Mouse (Mus musculus) embryonic facial prominence, embryonic 11.5 days (tissue): ENCODE measurements at regions not wholly inside any gene's neighbourhood (a gene's known extent, or its start where the extent isn't known, plus 50 kb on each side); places are given as distances from the start of the nearest gene placed in this dataset.

Source experiments
- ATAC-seq: fragments of 200-750 bp; cut with Nextera tagmentation; replicated peaks from 2 replicates; pipeline ENCODE4 v1.8.0; 2017; ENCODE audit warnings: low read depth; ENCODE audit not compliant: insufficient number of reproducible peaks, low FRiP score, low TSS enrichment
- DNase-seq: peaks from one replicate; pipeline ENCODE4 v3.0.0-alpha.2; 2015; ENCODE audit warnings: low spot score
- H3K27ac ChIP-seq: fragments of 300-500 bp; sonication (generic); replicated peaks from 2 replicates; pipeline ENCODE4 v1.5.1; 2014; ENCODE audit warnings: mild to moderate bottlenecking, low read depth, low read length, control low read depth
- H3K27me3 ChIP-seq: fragments of 300-500 bp; sonication (generic); 2 replicates; pipeline ENCODE4 v1.6.1; 2014; ENCODE audit warnings: mild to moderate bottlenecking, low read length, moderate library complexity, mixed read lengths; ENCODE audit not compliant: control insufficient read depth, insufficient read depth
- H3K36me3 ChIP-seq: fragments of 300-500 bp; sonication (generic); replicated peaks from 2 replicates; pipeline ENCODE4 v1.6.1; 2014; ENCODE audit warnings: low read depth, mild to moderate bottlenecking, low read length, moderate library complexity, mixed read lengths; ENCODE audit not compliant: control insufficient read depth, insufficient read depth
- H3K4me1 ChIP-seq: fragments of 300-500 bp; sonication (generic); 2 replicates; pipeline ENCODE4 v1.6.1; 2014; ENCODE audit warnings: low read length, mixed read lengths; ENCODE audit not compliant: control insufficient read depth, insufficient read depth
- H3K4me2 ChIP-seq: fragments of 300-500 bp; sonication (generic); 2 replicates; pipeline ENCODE4 v1.6.1; 2014; ENCODE audit warnings: low read depth, mild to moderate bottlenecking, control low read depth, low read length, moderate library complexity
- H3K4me3 ChIP-seq: fragments of 300-500 bp; sonication (generic); 2 replicates; pipeline ENCODE4 v1.5.1; 2014; ENCODE audit warnings: low read depth, low read length, control low read depth
- H3K9ac ChIP-seq: fragments of 300-500 bp; sonication (generic); replicated peaks from 2 replicates; pipeline ENCODE4 v1.6.1; 2014; ENCODE audit warnings: mild to moderate bottlenecking, control low read depth, low read length
- H3K9me3 ChIP-seq: fragments of 300-500 bp; sonication (generic); replicated peaks from 2 replicates; pipeline ENCODE4 v1.6.1; 2016; ENCODE audit warnings: mild to moderate bottlenecking, low read length, inconsistent platforms, mixed read lengths; ENCODE audit not compliant: control insufficient read depth
- whole genome bisulfite sequencing: fragments of 180-500 bp; shearing (Covaris S2); extraction: QIAGEN DNeasy Blood & Tissue Kit; methylation state at CpG from one replicate; pipeline ENCODE4 v1.1.7; 2014; 5-methylcytosine and 5-hydroxymethylcytosine counted together

DNA sequence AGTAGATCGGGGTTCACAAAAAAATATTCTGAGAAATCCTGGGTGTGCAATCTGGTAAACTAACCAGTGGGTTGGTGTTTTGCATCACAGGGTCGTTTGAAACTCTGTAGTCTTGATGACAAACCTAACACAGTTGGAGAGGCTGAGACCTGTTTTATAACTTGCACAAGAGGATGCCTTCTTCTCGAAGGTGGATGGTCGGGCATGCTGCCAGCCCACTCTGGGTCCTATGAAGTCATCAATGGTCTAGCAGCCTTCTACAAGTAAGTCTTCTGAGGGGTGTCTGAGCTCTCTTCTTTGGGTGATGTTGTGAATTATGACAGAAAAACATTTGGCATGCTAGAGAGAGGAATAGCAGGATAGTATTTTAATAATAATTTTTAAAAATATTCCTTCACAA is 123.6 kb upstream of the Tut7 start:
- WGBS = 81% methylated on average over 4 of the region's 4 CpGs
- Histone ChIP-seq H3K36me3 (no peaks in the 10 kb centered on the region), H3K27me3 (no peaks in the 10 kb centered on the region), H3K4me1 (no peaks in the 10 kb centered on the region), H3K27ac (no peak overlapping the region), H3K9me3 (no peaks in the 10 kb centered on the region), H3K4me3 (no peak overlapping the region), H3K4me2 (no peak overlapping the region), H3K9ac (no peak overlapping the region)
- no peak for ATAC-seq
- no peak for DNase-seq

GRCm38 (mm10) chr13:59945631-59946030 is 122.7 kb upstream of the Tut7 start:
- Histone ChIP-seq H3K36me3 (no peaks in the 10 kb centered on the region), H3K4me1 (no peaks in the 10 kb centered on the region), H3K4me3 (no peak overlapping the region), H3K4me2 (no peak overlapping the region), H3K27ac (no peak overlapping the region), H3K9me3 (no peaks in the 10 kb centered on the region), H3K27me3 (no peaks in the 10 kb centered on the region), H3K9ac (no peak overlapping the region)
- no peak for DNase-seq
- WGBS = 97% methylated on average over 1 of the region's 1 CpGs
- no peak for ATAC-seq

- Histone ChIP-seq H3K27ac (no peak overlapping the region), H3K4me3 (no peak overlapping the region), H3K27me3 (no peaks in the 10 kb centered on the region), H3K4me1 (no peaks in the 10 kb centered on the region), H3K9me3 (no peaks in the 10 kb centered on the region), H3K4me2 (no peak overlapping the region), H3K36me3 (no peaks in the 10 kb centered on the region), H3K9ac (no peak overlapping the region)
- DNase-seq (no peak), ATAC-seq (no peak)
- 46% methylated on average over 5 of the region's 5 CpGs for WGBS
These were observed 120.7 kb upstream of the Tut7 start for GRCm38 (mm10) chr13:59943602-59944140.

DNA sequence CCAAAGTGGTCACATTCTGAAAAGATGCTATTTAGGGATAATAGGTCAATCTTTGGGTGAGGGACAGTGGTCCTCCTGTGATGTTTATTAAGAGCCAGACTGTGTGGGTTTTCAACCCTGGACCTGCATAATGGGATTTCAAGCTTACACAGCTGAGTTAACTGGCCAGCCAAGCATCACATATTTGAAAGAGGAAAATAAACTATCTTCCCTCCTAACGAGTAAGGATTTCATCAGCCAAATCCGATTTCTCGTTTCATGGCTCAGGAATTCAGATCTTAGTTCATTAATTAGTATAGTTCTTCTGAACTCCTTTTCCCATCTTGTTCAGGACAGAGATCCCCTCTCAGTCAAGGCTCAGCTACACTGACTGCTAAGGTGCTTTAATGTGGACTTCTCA is 120.1 kb upstream of the Tut7 start:
- no peaks in the 10 kb centered on the region for H3K27me3 ChIP-seq
- no peak overlapping the region for H3K4me3 ChIP-seq
- no peak overlapping the region for H3K27ac ChIP-seq
- no peaks in the 10 kb centered on the region for H3K4me1 ChIP-seq
- H3K4me2 ChIP-seq = no peak overlapping the region
- no peaks in the 10 kb centered on the region for H3K36me3 ChIP-seq
- H3K9ac ChIP-seq = no peak overlapping the region
- H3K9me3 ChIP-seq = no peaks in the 10 kb centered on the region
- 74% methylated on average over 3 of the region's 3 CpGs for WGBS
- ATAC-seq (no peak), DNase-seq (no peak)

DNA sequence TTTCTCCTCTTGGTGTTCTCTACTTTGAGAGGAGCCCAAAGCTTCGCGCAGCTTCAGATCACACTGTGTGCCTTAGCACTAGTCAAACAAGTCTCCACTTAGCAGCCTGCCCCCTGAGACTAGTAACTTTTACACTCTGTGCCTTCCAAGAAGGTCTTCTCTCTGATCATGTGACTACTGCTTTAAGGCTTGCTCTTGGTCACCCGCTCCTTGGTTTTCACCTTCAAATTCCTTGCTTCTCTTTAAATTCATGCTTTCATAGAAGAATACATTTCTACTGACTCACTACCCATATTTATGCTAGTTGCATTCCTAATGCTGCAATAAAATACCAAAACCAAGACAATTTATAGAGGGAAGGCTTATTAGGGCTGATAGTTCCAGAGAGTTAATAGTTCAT is 118.6 kb upstream of the Tut7 start:
- no peak overlapping the region; the same call in 1 of the 2 replicates for H3K4me2 ChIP-seq

DNA sequence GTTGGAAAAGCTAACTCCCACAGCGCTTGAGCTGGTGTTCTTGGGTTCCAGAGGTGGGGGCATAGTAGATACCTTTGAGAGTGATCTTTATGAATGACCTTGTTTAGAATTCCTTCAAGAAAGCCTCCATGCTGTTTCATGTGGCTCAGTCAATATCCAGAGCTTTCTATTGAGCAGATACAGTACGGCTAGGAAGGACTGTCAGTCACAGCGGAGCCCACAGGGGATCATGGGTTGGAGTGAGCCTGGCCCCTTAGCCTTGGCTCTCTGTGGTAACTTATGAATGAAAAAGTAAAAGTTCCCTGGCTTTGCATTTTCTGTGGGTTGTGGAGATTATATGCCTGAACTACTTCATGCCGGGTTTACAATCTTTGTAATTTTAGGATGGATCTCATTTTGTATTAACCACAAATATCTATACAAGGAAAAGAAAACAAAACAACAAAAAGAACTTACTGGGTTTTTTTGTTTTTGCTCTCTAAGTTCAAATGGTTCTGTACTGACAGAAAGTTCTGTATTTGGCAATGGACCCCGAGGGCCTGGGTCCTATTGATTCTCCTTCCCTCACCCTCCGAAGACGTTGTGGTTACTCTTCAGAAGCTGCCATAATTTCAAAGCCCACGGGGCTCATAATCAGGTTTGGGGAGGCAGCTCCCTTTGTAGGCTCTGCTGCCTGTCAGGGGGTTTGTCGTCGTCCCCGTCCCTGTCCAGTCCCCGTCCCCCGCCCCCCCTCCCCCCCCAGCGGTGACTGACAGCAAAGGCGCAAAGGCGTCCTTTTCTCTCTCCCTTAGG is 117.7 kb upstream of the Tut7 start:
- Histone ChIP-seq H3K36me3 (no peaks in the 10 kb centered on the region), H3K27me3 (no peaks in the 10 kb centered on the region), H3K9ac (no peak overlapping the region), H3K4me3 (no peak overlapping the region), H3K27ac (no peak overlapping the region), H3K4me1 (no peaks in the 10 kb centered on the region), H3K9me3 (no peaks in the 10 kb centered on the region), H3K4me2 (peak overlapping the region; percentile 5; the same call in 1 of the 2 replicates)
- no peak for DNase-seq
- no peak for ATAC-seq
- WGBS = 27% methylated on average over 16 of the region's 16 CpGs

More for the DNA sequence above, 118.6 kb upstream of the Tut7 start:
- H3K27me3 ChIP-seq = no peaks in the 10 kb centered on the region
- H3K9me3 ChIP-seq = no peaks in the 10 kb centered on the region
- H3K4me1 ChIP-seq = no peaks in the 10 kb centered on the region
- no peak overlapping the region for H3K9ac ChIP-seq
- ATAC-seq = no peak
- no peak for DNase-seq
- H3K4me3 ChIP-seq = no peak overlapping the region
- no peak overlapping the region for H3K27ac ChIP-seq
- WGBS = 66% methylated on average over 3 of the region's 3 CpGs
- no peaks in the 10 kb centered on the region for H3K36me3 ChIP-seq

DNA sequence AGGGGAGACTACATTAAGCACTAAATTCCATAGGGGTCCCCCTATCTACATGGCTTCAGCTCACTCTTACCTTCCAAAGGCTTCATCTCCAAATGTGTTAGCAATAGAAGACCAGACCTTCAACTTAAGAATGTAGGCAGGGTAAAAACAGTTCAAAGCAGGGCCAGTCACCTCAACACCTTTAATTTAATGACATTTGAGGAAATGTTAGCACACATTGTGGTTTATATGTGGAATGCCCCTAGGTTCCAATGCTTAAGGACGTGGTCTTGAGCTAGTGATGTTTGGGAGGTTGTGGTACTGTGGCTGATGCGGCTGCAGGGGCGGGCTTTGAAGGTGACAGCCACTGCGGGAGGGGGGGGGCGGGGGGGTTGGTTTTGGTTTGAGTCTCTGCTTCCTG is 116.9 kb upstream of the Tut7 start:
- WGBS = 55% methylated on average over 5 of the region's 5 CpGs
- DNase-seq (no peak), ATAC-seq (no peak)
- H3K27ac ChIP-seq = no peak overlapping the region
- no peaks in the 10 kb centered on the region for H3K36me3 ChIP-seq
- H3K9ac ChIP-seq = no peak overlapping the region
- H3K4me1 ChIP-seq = no peaks in the 10 kb centered on the region
- no peaks in the 10 kb centered on the region for H3K9me3 ChIP-seq
- H3K4me2 ChIP-seq = no peak overlapping the region
- no peak overlapping the region for H3K4me3 ChIP-seq
- H3K27me3 ChIP-seq = no peaks in the 10 kb centered on the region

GRCm38 (mm10) chr13:59937147-59937546 is 114.2 kb upstream of the Tut7 start:
- Histone ChIP-seq H3K9me3 (no peaks in the 10 kb centered on the region), H3K4me2 (no peak overlapping the region), H3K4me3 (no peak overlapping the region), H3K27me3 (no peaks in the 10 kb centered on the region), H3K4me1 (no peaks in the 10 kb centered on the region), H3K9ac (no peak overlapping the region), H3K27ac (no peak overlapping the region), H3K36me3 (no peaks in the 10 kb centered on the region)
- DNase-seq = no peak
- no peak for ATAC-seq
- WGBS = 61% methylated on average over 3 of the region's 3 CpGs
